Mouse (Mus musculus) gastrocnemius, adult 2 months (tissue): ENCODE measurements around the gene Ly6g6c. TPM values are rescaled to one million over a fixed set of nuclear protein-coding genes. Genes with fewer than 3 reads are reported as not detected.

Source experiments
- DNase-seq: peaks from one replicate; pipeline ENCODE4 v3.0.0; 2022
- H3K27ac ChIP-seq: fragments of 200-600 bp; 2 replicates; pipeline ENCODE4 v1.8.1; 2022; ENCODE audit warnings: mild to moderate bottlenecking
- H3K4me3 ChIP-seq: fragments of 200-600 bp; 2 replicates; pipeline ENCODE4 v1.8.1; 2022; ENCODE audit warnings: mild to moderate bottlenecking, moderate library complexity
- CTCF ChIP-seq: fragments of 200-600 bp; IDR thresholded peaks from 2 replicates; pipeline ENCODE4 v1.8.1; 2022; ENCODE audit warnings: antibody characterized with exemption, mild to moderate bottlenecking, moderate library complexity
- intact Hi-C: fragments of 180-260 bp; cut with DNase I; formaldehyde crosslinking; loops from one replicate; pipeline ENCODE4 v1.15.1; 2025
- total RNA-seq, 2 experiments: library from RNA; stranded (reverse); gene quantifications; 2 replicates each; pipeline ENCODE4 v1.2.3; 2021

Gene Ly6g6c
- total RNA-seq, 2 experiments from 2014 or later = not detected

DNA sequence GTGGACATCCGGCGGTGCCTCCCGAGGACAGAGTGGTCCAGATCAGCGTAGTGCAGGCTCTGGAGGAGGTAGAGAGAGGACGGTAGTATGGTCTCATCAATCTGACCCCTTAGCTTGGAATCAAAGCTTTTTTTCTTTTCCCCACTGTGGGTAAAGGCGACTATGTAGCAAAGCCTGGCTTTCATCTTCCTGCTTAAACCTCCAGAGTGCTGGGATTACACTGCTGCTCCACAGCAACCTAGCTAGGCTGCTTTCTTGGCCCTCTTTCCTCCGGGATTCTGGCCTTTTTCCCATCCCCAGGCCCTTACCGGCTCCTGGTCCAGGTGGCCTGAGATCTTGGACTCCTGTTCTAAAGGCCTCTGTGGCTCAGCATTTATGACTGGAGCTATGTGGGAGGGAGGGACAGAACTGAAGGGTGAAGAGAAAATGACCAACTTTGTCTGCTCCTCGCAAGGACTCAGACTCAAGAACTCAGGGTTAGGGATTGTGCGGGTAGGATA lies 760 bp upstream of the Ly6g6c start:
- Histone ChIP-seq H3K27ac (peak overlapping the region; percentile 16; the same call in 1 of the 2 replicates), H3K4me3 (peak overlapping the region; percentile 66)
- no peak for TF ChIP-seq CTCF
- intact Hi-C loops = no loop called here
- no peak for DNase-seq

DNA sequence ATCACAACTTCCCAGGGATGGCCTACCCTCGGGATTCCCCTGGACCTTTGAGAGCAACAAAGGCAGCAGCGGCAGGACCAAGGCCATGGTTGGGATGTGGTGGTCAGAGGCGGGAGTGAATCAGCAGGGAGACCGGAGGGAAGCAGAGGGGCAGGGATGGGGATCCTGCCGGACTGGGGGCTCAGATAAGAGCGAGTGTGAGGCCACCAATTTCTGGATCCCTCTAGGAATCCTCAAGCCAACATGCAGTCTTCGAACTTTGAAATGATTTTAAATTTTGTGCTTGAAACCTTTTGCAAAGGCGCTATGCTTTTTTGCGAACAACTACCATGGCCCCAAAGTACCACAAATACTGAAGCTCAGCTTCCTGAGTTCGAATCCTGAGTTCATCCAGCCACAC lies 896 bp downstream of the Ly6g6c start, which contains the start of gene Mpig6b:
Mpig6b (minus strand) TSS at position 101 of the 400 bp plus-strand sequence.
- H3K4me3 ChIP-seq = peak within 1 kb of the TSS; percentile 66
- intact Hi-C loops = no loop called here
- peak within 1 kb of the TSS; percentile 21; the same call in 1 of the 2 replicates for H3K27ac ChIP-seq
- no peak for TF ChIP-seq CTCF
- no peak for DNase-seq

DNA sequence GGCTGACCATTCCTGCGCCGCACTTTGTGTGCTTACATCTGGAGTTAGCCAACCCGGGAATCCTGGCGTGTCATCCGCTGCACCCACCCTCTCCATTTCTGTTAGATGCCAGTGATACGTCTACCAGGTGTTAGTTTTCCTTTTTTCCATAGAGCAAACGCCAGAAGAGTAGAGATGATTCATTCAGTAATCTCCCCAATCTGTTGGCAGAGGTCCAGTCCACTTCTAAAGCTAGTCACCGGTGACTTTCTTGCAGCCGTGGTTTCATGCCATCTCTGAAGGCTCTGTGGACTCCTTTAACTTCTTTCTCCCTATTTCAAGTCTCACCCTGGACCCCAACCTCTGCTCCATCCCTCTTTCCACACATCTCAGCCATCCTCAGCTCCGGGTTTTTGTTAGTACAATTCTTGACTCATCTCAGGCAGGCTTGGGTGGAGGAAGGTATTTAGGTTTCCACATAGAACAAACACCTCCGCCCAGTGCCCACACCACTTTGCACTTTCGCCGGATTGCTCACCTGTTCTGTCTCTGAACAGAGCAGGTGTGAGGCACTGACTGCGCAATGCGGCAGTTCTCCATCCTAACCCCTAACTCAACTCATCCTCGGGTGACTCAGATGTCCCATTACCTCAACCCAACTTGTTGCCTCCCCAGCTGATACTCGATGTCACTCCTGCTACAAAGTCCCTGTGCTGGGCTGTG lies 3.2 kb downstream of the Ly6g6c start:
- Histone ChIP-seq H3K27ac (no peak overlapping the region), H3K4me3 (no peak overlapping the region)
- intact Hi-C loops = no loop called here
- TF ChIP-seq CTCF = no peak
- DNase-seq = no peak

DNA sequence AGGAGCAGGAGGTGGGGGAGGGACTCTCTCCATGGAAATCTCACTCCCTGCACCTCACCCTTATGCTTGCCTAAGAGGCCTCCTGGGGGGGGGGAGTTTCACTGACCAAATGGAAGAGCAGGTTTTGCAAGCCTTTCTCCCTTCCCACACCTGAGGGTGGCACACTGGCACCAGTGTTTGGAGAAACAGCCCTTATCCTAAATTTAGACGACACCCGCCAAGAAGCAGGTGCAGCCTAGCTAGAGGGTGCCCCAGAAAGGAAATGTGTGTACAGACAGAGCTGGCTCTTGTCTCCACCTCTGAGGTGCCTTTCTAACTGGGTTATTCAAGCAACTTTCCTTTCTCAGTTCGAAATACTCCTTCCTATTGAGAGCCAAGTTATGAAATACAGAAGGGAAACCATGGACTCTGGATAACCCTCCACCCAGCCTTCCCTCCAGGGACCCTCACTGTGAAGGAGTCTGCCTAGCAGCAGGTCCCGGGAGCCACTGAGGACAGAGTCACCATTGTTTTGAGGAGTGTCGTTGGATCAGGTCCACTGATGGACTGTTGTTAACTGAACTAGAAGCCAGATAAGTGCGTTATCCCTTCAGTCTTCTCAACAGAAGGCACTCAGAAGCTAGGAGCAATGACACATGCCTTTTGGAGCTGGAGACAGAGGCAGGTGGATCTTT lies 5.5 kb downstream of the Ly6g6c start:
- peak overlapping the region; percentile 41; the same call in 1 of the 2 replicates for H3K27ac ChIP-seq
- TF ChIP-seq CTCF = peak; percentile 44
- intact Hi-C loops = no loop called here
- peak; percentile 51 for DNase-seq
- no peak overlapping the region for H3K4me3 ChIP-seq

DNA sequence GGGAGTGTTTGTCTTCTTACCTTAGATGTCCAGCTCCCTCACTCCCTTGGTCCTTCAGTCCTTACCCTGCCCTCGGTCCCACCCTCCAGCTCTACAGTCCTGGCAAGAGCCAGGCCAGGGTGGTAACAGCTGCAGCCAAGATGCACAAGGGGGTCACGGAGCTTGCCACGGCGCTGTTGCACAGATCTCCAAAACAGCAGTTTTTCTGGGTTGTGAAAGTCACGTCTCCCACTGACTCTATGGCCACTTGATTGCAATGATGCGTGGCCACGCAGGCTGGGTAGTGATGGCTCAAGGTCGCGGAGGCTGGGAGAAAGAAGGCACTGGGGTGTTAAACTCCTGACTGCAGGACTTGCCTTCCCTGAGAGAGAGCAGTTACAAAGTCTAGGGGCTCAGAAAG lies 6.3 kb downstream of the Ly6g6c start:
- Histone ChIP-seq H3K4me3 (no peak overlapping the region), H3K27ac (no peak overlapping the region)
- DNase-seq = no peak
- intact Hi-C loops = no loop called here
- TF ChIP-seq CTCF = no peak

DNA sequence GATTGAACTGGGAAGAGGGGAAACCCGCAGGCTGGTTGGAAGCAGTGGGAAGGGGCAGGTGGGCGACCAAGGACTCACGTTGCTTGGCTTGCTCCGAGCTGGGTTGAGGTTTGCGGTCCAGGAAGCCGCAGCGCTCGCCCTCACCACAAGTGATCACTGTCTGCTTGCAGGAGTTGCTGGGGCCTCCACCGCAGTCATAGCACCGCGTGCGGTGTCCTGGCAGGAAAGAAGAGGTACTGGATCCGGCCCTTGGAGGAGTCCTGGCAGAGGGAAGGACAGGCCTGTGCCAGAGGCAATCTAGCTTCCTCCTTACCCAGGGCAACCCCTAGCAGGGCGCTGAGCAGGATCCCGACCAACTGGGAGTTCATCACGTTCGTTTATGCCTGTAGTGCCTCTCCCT lies 8.9 kb downstream of the Ly6g6c start:
- intact Hi-C loops = no loop called here
- TF ChIP-seq CTCF = no peak
- no peak for DNase-seq
- no peak overlapping the region for H3K4me3 ChIP-seq
- no peak overlapping the region for H3K27ac ChIP-seq

DNA sequence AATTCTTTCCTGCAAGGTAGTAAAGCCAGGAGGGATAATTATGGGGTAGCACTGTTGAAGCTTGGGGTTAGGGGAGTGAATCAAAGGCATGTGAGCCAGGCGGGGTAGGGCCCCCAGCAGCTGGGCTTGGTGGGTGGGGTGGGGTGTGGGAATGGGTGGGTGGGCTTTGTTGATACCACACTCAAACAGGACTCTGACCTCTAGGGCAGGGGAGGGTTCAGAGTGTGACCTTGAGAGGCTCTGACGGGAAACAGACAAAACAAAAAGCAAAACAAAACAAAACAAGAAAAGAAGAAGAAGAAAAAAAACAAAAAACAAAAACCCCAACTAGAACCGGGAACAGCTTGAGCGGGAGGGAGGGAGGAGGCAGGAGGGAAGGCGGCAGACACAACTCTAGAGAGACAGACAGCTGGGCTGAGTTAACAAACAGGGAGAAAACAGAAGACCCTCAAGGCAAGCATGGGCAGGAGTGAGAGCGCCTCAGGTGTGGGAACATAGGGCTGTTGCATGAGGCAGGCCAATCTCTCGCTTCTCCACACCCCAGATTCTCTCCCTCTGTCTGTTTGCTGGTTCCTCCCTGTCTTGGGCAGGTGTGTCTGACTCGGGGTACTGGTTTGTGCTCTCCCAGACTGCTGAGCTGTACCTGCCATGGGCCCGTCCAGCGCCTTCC lies 11.5 kb downstream of the Ly6g6c start, which contains the start of gene Ly6g6e:
Ly6g6e (plus strand) TSS at position 396 of the 670 bp plus-strand sequence.
- TF ChIP-seq CTCF = no peak
- Histone ChIP-seq H3K27ac (peak within 1 kb of the TSS; percentile 75), H3K4me3 (peak within 1 kb of the TSS; percentile 70)
- intact Hi-C loops = no loop called here
- no peak for DNase-seq

DNA sequence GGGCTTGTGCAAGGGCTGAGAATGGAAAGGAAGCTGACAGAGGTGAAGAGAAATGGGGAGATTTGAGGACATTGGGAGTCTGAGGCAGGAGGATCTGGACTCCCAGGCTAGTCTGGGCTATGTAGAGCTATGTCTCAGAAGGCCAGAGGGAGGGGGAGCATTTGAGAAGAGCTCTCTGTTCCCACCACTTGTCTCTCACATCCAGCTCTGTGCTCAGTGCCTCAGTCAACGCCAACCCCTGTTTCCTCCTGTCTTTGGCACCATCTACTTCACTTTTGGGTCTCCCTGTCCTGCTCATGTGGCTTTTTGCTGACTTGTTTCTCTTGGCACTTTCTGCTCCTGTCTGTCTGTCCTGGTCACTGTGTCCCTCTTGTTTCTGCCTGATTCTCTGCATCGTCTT lies 12.1 kb downstream of the Ly6g6c start:
- H3K4me3 ChIP-seq = peak overlapping the region; percentile 70
- H3K27ac ChIP-seq = peak overlapping the region; percentile 75
- intact Hi-C loops = no loop called here
- DNase-seq = no peak
- no peak for TF ChIP-seq CTCF

DNA sequence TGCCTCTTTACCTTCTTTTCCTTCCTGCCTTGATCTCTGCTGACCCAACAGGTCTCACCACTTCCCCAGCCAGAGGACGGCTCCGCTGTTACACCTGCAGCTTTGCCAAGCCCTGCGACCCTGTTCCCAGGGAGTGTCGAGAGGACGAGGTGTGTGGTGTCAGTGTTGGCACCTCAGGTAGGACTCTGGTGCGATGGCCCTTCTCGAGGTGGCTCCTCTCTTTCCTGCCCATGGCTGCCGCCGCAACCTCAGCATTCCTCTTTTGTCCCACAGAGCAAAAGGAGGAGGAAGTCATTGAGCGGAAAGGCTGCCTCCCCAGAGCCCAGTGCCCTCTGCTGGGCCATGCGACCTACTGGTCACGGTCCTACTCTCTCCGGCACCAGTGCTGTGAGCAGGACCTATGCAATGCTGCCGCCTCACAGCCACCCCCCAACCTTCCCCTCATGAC lies 12.6 kb downstream of the Ly6g6c start, which contains the start of gene Ly6g6d:
Ly6g6d (minus strand) TSS at position 280 of the 448 bp plus-strand sequence.
- DNase-seq = peak; percentile 64
- TF ChIP-seq CTCF = peak; percentile 63
- peak within 1 kb of the TSS; percentile 70 for H3K4me3 ChIP-seq
- intact Hi-C loops = no loop called here
- H3K27ac ChIP-seq = peak within 1 kb of the TSS; percentile 75

DNA sequence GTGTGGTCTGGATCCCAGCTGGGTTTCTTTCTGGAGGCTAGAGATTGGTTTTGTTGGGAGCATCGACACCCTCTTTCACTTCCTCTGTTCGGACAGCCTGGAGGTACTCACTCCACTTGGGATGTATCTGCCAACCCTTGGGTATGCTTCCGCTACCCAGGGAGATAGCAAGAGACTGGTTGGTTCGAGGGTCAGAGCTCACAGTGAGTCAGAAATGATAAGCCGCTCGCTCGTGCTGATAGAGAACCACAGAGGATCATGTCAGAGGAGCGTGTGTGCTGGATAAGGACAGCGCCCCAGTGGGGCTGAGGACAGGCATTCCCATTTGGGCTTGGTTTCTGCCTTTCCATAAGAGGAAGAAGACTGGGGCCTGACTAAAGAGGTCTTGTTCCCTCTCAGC lies 14.6 kb downstream of the Ly6g6c start:
- no peak for DNase-seq
- no peak for TF ChIP-seq CTCF
- intact Hi-C loops = no loop called here
- no peak overlapping the region for H3K27ac ChIP-seq
- H3K4me3 ChIP-seq = no peak overlapping the region

DNA sequence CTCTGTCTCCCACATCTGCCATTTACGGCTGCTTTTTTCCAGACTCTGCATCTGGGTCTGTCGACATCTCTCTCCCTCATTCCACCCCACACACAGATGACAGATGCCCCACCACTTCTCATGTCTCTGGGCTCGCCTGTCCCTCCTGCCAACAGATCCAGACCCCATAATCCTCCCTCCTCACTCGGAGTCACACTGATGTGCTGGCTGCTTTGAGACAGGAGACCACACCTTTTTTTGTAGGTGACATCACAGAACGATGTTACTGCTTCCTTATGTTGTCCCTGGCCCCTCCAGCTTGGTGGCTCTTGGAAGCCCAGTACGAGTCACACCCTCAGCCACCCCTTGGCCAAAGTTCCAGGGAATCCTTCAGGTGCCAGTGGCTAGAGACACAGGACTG lies 15.1 kb downstream of the Ly6g6c start:
- DNase-seq = no peak
- H3K4me3 ChIP-seq = no peak overlapping the region
- intact Hi-C loops = no loop called here
- TF ChIP-seq CTCF = no peak
- no peak overlapping the region for H3K27ac ChIP-seq

DNA sequence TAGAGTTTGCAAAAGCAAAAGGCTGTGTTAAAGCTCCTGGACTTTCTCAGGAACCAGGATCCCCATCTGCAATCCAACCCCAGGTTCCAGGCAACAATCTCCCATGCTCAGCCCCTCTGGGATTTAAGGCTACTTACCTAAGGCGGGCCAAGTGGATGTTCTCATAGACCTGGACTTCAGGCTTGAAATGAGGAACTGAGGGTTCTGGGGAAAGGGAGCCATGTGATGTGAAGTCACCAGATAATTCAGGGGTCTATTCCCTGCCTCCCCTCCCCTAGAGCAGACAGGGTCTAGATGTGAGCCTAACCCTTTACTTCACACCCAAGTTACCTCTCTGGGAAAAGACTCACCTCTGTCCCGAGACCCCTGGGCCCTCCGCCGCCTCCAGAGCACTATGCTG lies 15.5 kb downstream of the Ly6g6c start:
- intact Hi-C loops = no loop called here
- Histone ChIP-seq H3K4me3 (no peak overlapping the region), H3K27ac (no peak overlapping the region)
- DNase-seq = no peak
- TF ChIP-seq CTCF = no peak
